Mouse (Mus musculus) myocyte (in vitro differentiated cells): ENCODE measurements at regions not wholly inside any gene's neighbourhood (a gene's known extent, or its start where the extent isn't known, plus 50 kb on each side); places are given as distances from the start of the nearest gene placed in this dataset.

ENCODE experiments used
- H3K27me3 ChIP-seq: one replicate; pipeline ENCODE4 v1.6.1; 2011; ENCODE audit not compliant: control insufficient read depth, insufficient read depth, insufficient read length
- H3K36me3 ChIP-seq: one replicate; pipeline ENCODE4 v1.6.1; 2011; ENCODE audit not compliant: control insufficient read depth, insufficient read depth
- H3K4me2 ChIP-seq: one replicate; pipeline ENCODE4 v1.6.1; 2011; ENCODE audit warnings: low read depth, control low read depth
- H3K4me3 ChIP-seq: one replicate; pipeline ENCODE4 v1.5.1; 2011; ENCODE audit warnings: mild to moderate bottlenecking, control low read depth, moderate library complexity
- H3K79me2 ChIP-seq: one replicate; pipeline ENCODE4 v1.6.1; 2011; ENCODE audit not compliant: control insufficient read depth, insufficient read depth
- H3ac ChIP-seq: one replicate; pipeline ENCODE4 v1.6.1; 2011; ENCODE audit not compliant: control insufficient read depth, insufficient read length
- CEBPB ChIP-seq: IDR thresholded peaks from 2 replicates; pipeline ENCODE4 v1.6.1; 2011; ENCODE audit warnings: mild to moderate bottlenecking, moderate library complexity; ENCODE audit not compliant: poor library complexity, insufficient read depth, severe bottlenecking
- E2F4 ChIP-seq: IDR thresholded peaks from one replicate; pipeline ENCODE4 v1.6.1; 2011; ENCODE audit warnings: mild to moderate bottlenecking, control low read depth, moderate library complexity; ENCODE audit not compliant: insufficient read depth
- MAX ChIP-seq: IDR thresholded peaks from one replicate; pipeline ENCODE4 v1.6.1; 2011; ENCODE audit warnings: low read depth, mild to moderate bottlenecking, control low read depth
- MYOD1 ChIP-seq, 3 experiments: IDR thresholded peaks; one replicate each; pipeline ENCODE4 v1.6.1; 2011; ENCODE audit warnings: control low read depth in 2 of 3, low read depth in 2 of 3, mild to moderate bottlenecking in 2 of 3, moderate library complexity in 1 of 3; ENCODE audit not compliant: insufficient read length in 2 of 3, control insufficient read depth in 1 of 3
- MYOG ChIP-seq, 3 experiments: IDR thresholded peaks; one replicate each; pipeline ENCODE4 v1.6.1; 2011; ENCODE audit warnings: control low read depth in 2 of 3, low read depth in 2 of 3, mild to moderate bottlenecking in 2 of 3; ENCODE audit not compliant: insufficient read length in 2 of 3, control insufficient read depth in 1 of 3, insufficient read depth in 1 of 3
- POLR2A ChIP-seq: IDR thresholded peaks from one replicate; pipeline ENCODE4 v1.6.1; 2011; ENCODE audit warnings: low read depth, mild to moderate bottlenecking, control low read depth, moderate library complexity; ENCODE audit not compliant: insufficient read length
- POLR2AphosphoS2 ChIP-seq: IDR thresholded peaks from one replicate; pipeline ENCODE4 v1.6.1; 2011; ENCODE audit warnings: low read depth, control low read depth; ENCODE audit not compliant: insufficient read length
- REST ChIP-seq: IDR thresholded peaks from one replicate; pipeline ENCODE4 v1.6.1; 2011; ENCODE audit warnings: mild to moderate bottlenecking, control low read depth, moderate library complexity; ENCODE audit not compliant: insufficient read depth, insufficient read length
- SRF ChIP-seq: IDR thresholded peaks from one replicate; pipeline ENCODE4 v1.6.1; 2011; ENCODE audit warnings: low read depth; ENCODE audit not compliant: control insufficient read depth, insufficient read length
- TCF12 ChIP-seq: IDR thresholded peaks from one replicate; pipeline ENCODE4 v1.6.1; 2011; ENCODE audit warnings: mild to moderate bottlenecking, control low read depth; ENCODE audit not compliant: poor library complexity, insufficient read depth, severe bottlenecking
- TCF3 ChIP-seq: IDR thresholded peaks from one replicate; pipeline ENCODE4 v1.6.1; 2011; ENCODE audit warnings: low read depth, control low read depth; ENCODE audit not compliant: insufficient read length
- USF1 ChIP-seq: IDR thresholded peaks from one replicate; pipeline ENCODE4 v1.6.1; 2011; ENCODE audit warnings: low read depth, mild to moderate bottlenecking, control low read depth, moderate library complexity

DNA sequence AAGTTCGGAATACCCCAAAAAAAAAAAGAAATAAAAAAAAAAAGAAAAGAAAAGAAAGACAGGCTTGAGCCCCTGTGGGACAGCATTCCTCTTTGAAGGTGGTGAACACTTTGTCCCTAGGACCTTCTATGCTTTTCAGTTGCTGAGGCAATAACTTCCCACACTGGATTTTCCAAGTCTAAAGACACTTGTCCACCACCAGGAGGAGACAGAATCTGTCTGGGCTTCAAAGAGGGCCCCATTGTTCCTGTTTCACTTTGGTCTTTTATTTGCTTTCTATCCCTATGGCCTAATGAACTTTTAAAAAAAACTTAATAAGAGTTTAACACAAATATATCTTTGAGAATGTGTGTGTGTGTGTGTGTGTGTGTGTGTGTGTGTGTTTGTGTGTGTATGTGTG lies 215.6 kb downstream of the Ipo11 start:
- TF ChIP-seq CEBPB (no peak), USF1 (no peak), REST (no peak), TCF12 (no peak), POLR2A (no peak), TCF3 (no peak), MYOD1 (IDR thresholded peaks at IDR 0.05; ENCODE audit: control insufficient read depth in 1 of 3, insufficient read length in 2 of 3, low read depth in 2 of 3) (no peak), E2F4 (no peak), MAX (no peak), POLR2AphosphoS2 (no peak), SRF (no peak), MYOG (IDR thresholded peaks at IDR 0.05; ENCODE audit: control insufficient read depth in 1 of 3, insufficient read depth in 1 of 3, insufficient read length in 2 of 3, low read depth in 2 of 3) (no peak)
- Histone ChIP-seq H3ac (no peak overlapping the region), H3K36me3 (no peaks in the 10 kb centered on the region), H3K79me2 (no peaks in the 10 kb centered on the region), H3K4me2 (no peak overlapping the region), H3K4me3 (no peak overlapping the region), H3K27me3 (no peaks in the 10 kb centered on the region)

DNA sequence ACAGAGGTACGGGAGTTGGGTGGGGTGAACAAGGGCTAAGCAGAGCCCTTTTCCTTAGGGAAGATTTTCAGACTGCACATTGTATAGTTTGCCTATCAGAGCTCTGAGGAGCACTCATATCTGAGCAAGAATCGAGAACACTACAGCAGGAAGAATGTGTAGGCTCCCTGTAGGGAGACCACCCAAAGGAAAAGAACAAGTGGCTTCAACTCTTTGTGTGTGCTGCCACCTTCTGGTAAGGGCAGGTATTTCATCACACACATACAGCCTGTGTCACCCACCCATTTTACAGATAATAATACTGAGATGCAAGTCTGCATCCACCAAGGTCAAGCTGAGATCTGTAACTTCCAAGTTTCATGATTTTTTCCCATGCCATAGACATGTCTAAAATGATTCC lies 221.0 kb downstream of the Ipo11 start:
- Histone ChIP-seq H3K79me2 (no peaks in the 10 kb centered on the region), H3ac (no peak overlapping the region), H3K4me3 (no peak overlapping the region), H3K4me2 (no peak overlapping the region), H3K36me3 (no peaks in the 10 kb centered on the region), H3K27me3 (no peaks in the 10 kb centered on the region)
- TF ChIP-seq MAX: no peak
- TF ChIP-seq REST: no peak
- TF ChIP-seq MYOG (IDR thresholded peaks at IDR 0.05; ENCODE audit: control insufficient read depth in 1 of 3, insufficient read depth in 1 of 3, insufficient read length in 2 of 3, low read depth in 2 of 3): no peak
- no peak for TF ChIP-seq CEBPB
- TF ChIP-seq TCF12: no peak
- no peak for TF ChIP-seq USF1
- no peak for TF ChIP-seq POLR2AphosphoS2
- no peak for TF ChIP-seq MYOD1 (IDR thresholded peaks at IDR 0.05; ENCODE audit: control insufficient read depth in 1 of 3, insufficient read length in 2 of 3, low read depth in 2 of 3)
- no peak for TF ChIP-seq POLR2A
- TF ChIP-seq SRF: no peak
- TF ChIP-seq TCF3: no peak
- TF ChIP-seq E2F4: no peak

DNA sequence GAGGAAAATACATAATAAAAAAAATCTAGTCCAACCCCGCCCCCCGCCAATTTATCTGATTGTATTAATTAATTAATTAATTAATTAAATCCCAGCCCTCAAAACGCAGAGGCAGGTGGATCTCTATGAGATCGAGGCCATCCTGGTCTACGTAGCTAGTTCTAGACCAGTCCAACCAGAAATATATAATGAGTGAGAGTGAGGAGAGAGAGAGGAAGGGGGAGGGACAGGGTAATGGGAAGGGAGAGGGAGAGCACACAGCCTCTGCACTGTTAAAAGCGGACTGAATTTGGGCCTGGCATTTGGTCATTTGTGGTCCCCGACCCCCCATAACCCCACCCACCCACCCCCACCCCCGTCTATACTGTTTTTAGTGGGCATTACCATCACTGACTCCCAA lies 221.5 kb downstream of the Ipo11 start:
- no peak for TF ChIP-seq E2F4
- no peak for TF ChIP-seq MYOD1 (IDR thresholded peaks at IDR 0.05; ENCODE audit: control insufficient read depth in 1 of 3, insufficient read length in 2 of 3, low read depth in 2 of 3)
- TF ChIP-seq TCF12: no peak
- TF ChIP-seq TCF3: no peak
- no peak for TF ChIP-seq MYOG (IDR thresholded peaks at IDR 0.05; ENCODE audit: control insufficient read depth in 1 of 3, insufficient read depth in 1 of 3, insufficient read length in 2 of 3, low read depth in 2 of 3)
- TF ChIP-seq POLR2AphosphoS2: no peak
- TF ChIP-seq MAX: no peak
- TF ChIP-seq USF1: no peak
- no peak for TF ChIP-seq REST
- TF ChIP-seq CEBPB: no peak
- TF ChIP-seq POLR2A: no peak
- no peaks in the 10 kb centered on the region for H3K36me3 ChIP-seq
- no peak overlapping the region for H3K4me3 ChIP-seq
- no peaks in the 10 kb centered on the region for H3K79me2 ChIP-seq
- H3K27me3 ChIP-seq: no peaks in the 10 kb centered on the region
- no peak overlapping the region for H3ac ChIP-seq
- H3K4me2 ChIP-seq: no peak overlapping the region

DNA sequence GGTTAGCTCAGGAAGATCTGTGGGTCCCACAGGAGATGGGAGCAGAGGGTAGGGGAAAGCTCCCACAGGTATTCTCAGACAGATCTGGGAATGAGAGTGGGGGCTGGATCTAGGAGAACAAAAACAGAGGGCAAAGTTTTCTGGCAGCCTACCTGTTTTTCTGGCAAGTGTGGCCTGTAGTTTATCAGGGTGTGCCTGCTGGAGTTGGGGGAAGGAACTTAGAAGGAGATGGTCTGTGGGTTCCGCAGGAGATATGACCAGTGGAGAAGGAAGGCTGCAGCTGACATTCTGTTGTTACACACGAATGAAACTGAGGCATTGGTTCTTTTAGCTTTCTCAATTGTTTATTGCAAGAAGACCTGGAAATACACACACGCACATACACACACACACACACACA lies 226.2 kb downstream of the Ipo11 start:
- no peak overlapping the region for H3K4me2 ChIP-seq
- H3K79me2 ChIP-seq: no peaks in the 10 kb centered on the region
- no peak overlapping the region for H3K4me3 ChIP-seq
- no peak overlapping the region for H3ac ChIP-seq
- TF ChIP-seq REST (no peak), MYOD1 (IDR thresholded peaks at IDR 0.05; ENCODE audit: control insufficient read depth in 1 of 3, insufficient read length in 2 of 3, low read depth in 2 of 3) (no peak), POLR2AphosphoS2 (no peak), E2F4 (no peak), CEBPB (no peak), MYOG (IDR thresholded peaks at IDR 0.05; ENCODE audit: control insufficient read depth in 1 of 3, insufficient read depth in 1 of 3, insufficient read length in 2 of 3, low read depth in 2 of 3) (no peak), SRF (no peak), USF1 (no peak), TCF3 (no peak), TCF12 (no peak), MAX (no peak), POLR2A (no peak)
- no peaks in the 10 kb centered on the region for H3K36me3 ChIP-seq
- no peaks in the 10 kb centered on the region for H3K27me3 ChIP-seq
